Mouse (Mus musculus): Measurements from ENCODE around the gene Zfp423. TPM values are rescaled to one million over a fixed set of nuclear protein-coding genes. Genes with fewer than 3 reads are reported as not detected.

The Zfp423 gene
- polyA plus RNA-seq, 1 experiment from 2014 or later = 7.0 TPM

- Histone ChIP-seq H3K9ac (ENCODE audit: low read length) (peak overlapping the region; percentile 66), H3K4me1 (ENCODE audit: control insufficient read depth, insufficient read depth, low read length) (peaks cover 44% of the 10 kb centered on the region), H3K27ac (ENCODE audit: low read length) (peak overlapping the region; percentile 83), H3K4me2 (ENCODE audit: low read depth, low read length) (peak overlapping the region; percentile 64), H3K36me3 (ENCODE audit: control insufficient read depth, insufficient read depth, low read length) (no peaks in the 10 kb centered on the region), H3K27me3 (ENCODE audit: control insufficient read depth, insufficient read depth, low read length) (no peaks in the 10 kb centered on the region), H3K9me3 (replicated peaks; ENCODE audit: control insufficient read depth, low read length) (no peaks in the 10 kb centered on the region), H3K4me3 (replicated peaks; ENCODE audit: low read length) (peak overlapping the region; percentile 34)
- ATAC-seq (ENCODE audit: insufficient read depth, low FRiP score) = peak; percentile 88
- WGBS = 2% methylated on average over 20 of the region's 20 CpGs
Measured at GRCm38 (mm10) chr8:87938351-87939232, 20.8 kb downstream of the Zfp423 start.

GRCm38 (mm10) chr8:87937211-87937610, 22.2 kb downstream of the Zfp423 start:
- no peaks in the 10 kb centered on the region for H3K36me3 ChIP-seq (ENCODE audit: control insufficient read depth, insufficient read depth, low read length)
- no peaks in the 10 kb centered on the region for H3K27me3 ChIP-seq (ENCODE audit: control insufficient read depth, insufficient read depth, low read length)
- no peak for ATAC-seq (ENCODE audit: insufficient read depth, low FRiP score)
- H3K27ac ChIP-seq (ENCODE audit: low read length) = peak overlapping the region; percentile 83; the same call in 1 of the 2 replicates
- H3K4me2 ChIP-seq (ENCODE audit: low read depth, low read length) = no peak overlapping the region
- peaks cover 41% of the 10 kb centered on the region for H3K4me1 ChIP-seq (ENCODE audit: control insufficient read depth, insufficient read depth, low read length)
- H3K4me3 ChIP-seq (replicated peaks; ENCODE audit: low read length) = no peak overlapping the region
- WGBS = 60% methylated on average over 3 of the region's 3 CpGs
- no peak overlapping the region for H3K9ac ChIP-seq (ENCODE audit: low read length)
- H3K9me3 ChIP-seq (replicated peaks; ENCODE audit: control insufficient read depth, low read length) = no peaks in the 10 kb centered on the region

- H3K9me3 ChIP-seq (replicated peaks; ENCODE audit: control insufficient read depth, low read length) = no peaks in the 10 kb centered on the region
- H3K4me1 ChIP-seq (ENCODE audit: control insufficient read depth, insufficient read depth, low read length) = peaks cover 42% of the 10 kb centered on the region
- H3K9ac ChIP-seq (ENCODE audit: low read length) = no peak overlapping the region
- H3K27me3 ChIP-seq (ENCODE audit: control insufficient read depth, insufficient read depth, low read length) = no peaks in the 10 kb centered on the region
- H3K4me2 ChIP-seq (ENCODE audit: low read depth, low read length) = no peak overlapping the region
- H3K27ac ChIP-seq (ENCODE audit: low read length) = no peak overlapping the region
- ATAC-seq (ENCODE audit: insufficient read depth, low FRiP score) = no peak
- H3K36me3 ChIP-seq (ENCODE audit: control insufficient read depth, insufficient read depth, low read length) = no peaks in the 10 kb centered on the region
- WGBS = 85% methylated on average over 6 of the region's 6 CpGs
- H3K4me3 ChIP-seq (replicated peaks; ENCODE audit: low read length) = no peak overlapping the region
Measured at GRCm38 (mm10) chr8:87935088-87935680, 24.2 kb downstream of the Zfp423 start.

- H3K4me2 ChIP-seq (ENCODE audit: low read depth, low read length) = no peak overlapping the region
- peaks cover 42% of the 10 kb centered on the region for H3K4me1 ChIP-seq (ENCODE audit: control insufficient read depth, insufficient read depth, low read length)
- H3K27ac ChIP-seq (ENCODE audit: low read length) = no peak overlapping the region
- no peaks in the 10 kb centered on the region for H3K36me3 ChIP-seq (ENCODE audit: control insufficient read depth, insufficient read depth, low read length)
- H3K9me3 ChIP-seq (replicated peaks; ENCODE audit: control insufficient read depth, low read length) = no peaks in the 10 kb centered on the region
- WGBS = 65% methylated on average over 13 of the region's 13 CpGs
- H3K4me3 ChIP-seq (replicated peaks; ENCODE audit: low read length) = no peak overlapping the region
- no peak overlapping the region for H3K9ac ChIP-seq (ENCODE audit: low read length)
- no peaks in the 10 kb centered on the region for H3K27me3 ChIP-seq (ENCODE audit: control insufficient read depth, insufficient read depth, low read length)
- ATAC-seq (ENCODE audit: insufficient read depth, low FRiP score) = no peak
Measured at GRCm38 (mm10) chr8:87934175-87934574, 25.2 kb downstream of the Zfp423 start.

- Histone ChIP-seq H3K4me3 (replicated peaks; ENCODE audit: low read length) (no peak overlapping the region), H3K4me2 (ENCODE audit: low read depth, low read length) (no peak overlapping the region), H3K27me3 (ENCODE audit: control insufficient read depth, insufficient read depth, low read length) (no peaks in the 10 kb centered on the region), H3K9me3 (replicated peaks; ENCODE audit: control insufficient read depth, low read length) (no peaks in the 10 kb centered on the region), H3K4me1 (ENCODE audit: control insufficient read depth, insufficient read depth, low read length) (peaks cover 41% of the 10 kb centered on the region), H3K36me3 (ENCODE audit: control insufficient read depth, insufficient read depth, low read length) (no peaks in the 10 kb centered on the region), H3K27ac (ENCODE audit: low read length) (no peak overlapping the region), H3K9ac (ENCODE audit: low read length) (no peak overlapping the region)
- WGBS = 62% methylated on average over 8 of the region's 8 CpGs
- no peak for ATAC-seq (ENCODE audit: insufficient read depth, low FRiP score)
Measured at GRCm38 (mm10) chr8:87933752-87934151, 25.6 kb downstream of the Zfp423 start.

GRCm38 (mm10) chr8:87928857-87929256, 30.5 kb downstream of the Zfp423 start:
- Histone ChIP-seq H3K4me2 (ENCODE audit: low read depth, low read length) (no peak overlapping the region), H3K36me3 (ENCODE audit: control insufficient read depth, insufficient read depth, low read length) (no peaks in the 10 kb centered on the region), H3K4me1 (ENCODE audit: control insufficient read depth, insufficient read depth, low read length) (peaks cover 30% of the 10 kb centered on the region), H3K27ac (ENCODE audit: low read length) (no peak overlapping the region), H3K9me3 (replicated peaks; ENCODE audit: control insufficient read depth, low read length) (no peaks in the 10 kb centered on the region), H3K27me3 (ENCODE audit: control insufficient read depth, insufficient read depth, low read length) (no peaks in the 10 kb centered on the region), H3K4me3 (replicated peaks; ENCODE audit: low read length) (no peak overlapping the region), H3K9ac (ENCODE audit: low read length) (no peak overlapping the region)
- 24% methylated on average over 2 of the region's 2 CpGs for WGBS
- no peak for ATAC-seq (ENCODE audit: insufficient read depth, low FRiP score)

- WGBS = 76% methylated on average over 10 of the region's 10 CpGs
- Histone ChIP-seq H3K4me1 (ENCODE audit: control insufficient read depth, insufficient read depth, low read length) (peaks cover 26% of the 10 kb centered on the region), H3K9ac (ENCODE audit: low read length) (no peak overlapping the region), H3K9me3 (replicated peaks; ENCODE audit: control insufficient read depth, low read length) (no peaks in the 10 kb centered on the region), H3K27ac (ENCODE audit: low read length) (peak overlapping the region; percentile 33; the same call in 1 of the 2 replicates), H3K4me2 (ENCODE audit: low read depth, low read length) (no peak overlapping the region), H3K4me3 (replicated peaks; ENCODE audit: low read length) (no peak overlapping the region), H3K36me3 (ENCODE audit: control insufficient read depth, insufficient read depth, low read length) (no peaks in the 10 kb centered on the region), H3K27me3 (ENCODE audit: control insufficient read depth, insufficient read depth, low read length) (no peaks in the 10 kb centered on the region)
- no peak for ATAC-seq (ENCODE audit: insufficient read depth, low FRiP score)
Measured at GRCm38 (mm10) chr8:87927034-87927830, 32.2 kb downstream of the Zfp423 start.

GRCm38 (mm10) chr8:87926098-87926890, 33.1 kb downstream of the Zfp423 start:
- Histone ChIP-seq H3K36me3 (ENCODE audit: control insufficient read depth, insufficient read depth, low read length) (no peaks in the 10 kb centered on the region), H3K9me3 (replicated peaks; ENCODE audit: control insufficient read depth, low read length) (no peaks in the 10 kb centered on the region), H3K4me3 (replicated peaks; ENCODE audit: low read length) (no peak overlapping the region), H3K27me3 (ENCODE audit: control insufficient read depth, insufficient read depth, low read length) (no peaks in the 10 kb centered on the region), H3K27ac (ENCODE audit: low read length) (peak overlapping the region; percentile 33; the same call in 1 of the 2 replicates), H3K4me2 (ENCODE audit: low read depth, low read length) (no peak overlapping the region), H3K9ac (ENCODE audit: low read length) (no peak overlapping the region), H3K4me1 (ENCODE audit: control insufficient read depth, insufficient read depth, low read length) (peaks cover 26% of the 10 kb centered on the region)
- ATAC-seq (ENCODE audit: insufficient read depth, low FRiP score) = no peak
- 59% methylated on average over 7 of the region's 7 CpGs for WGBS
